Mouse (Mus musculus): ENCODE measurements around the gene Lep.

Lep gene

GRCm38 (mm10) chr6:29059846-29060685, at the start of gene Lep:
Gene Lep (plus strand): TSS chr6:29060220.
- no peak for DNase-seq (ENCODE audit: low spot score)

DNA sequence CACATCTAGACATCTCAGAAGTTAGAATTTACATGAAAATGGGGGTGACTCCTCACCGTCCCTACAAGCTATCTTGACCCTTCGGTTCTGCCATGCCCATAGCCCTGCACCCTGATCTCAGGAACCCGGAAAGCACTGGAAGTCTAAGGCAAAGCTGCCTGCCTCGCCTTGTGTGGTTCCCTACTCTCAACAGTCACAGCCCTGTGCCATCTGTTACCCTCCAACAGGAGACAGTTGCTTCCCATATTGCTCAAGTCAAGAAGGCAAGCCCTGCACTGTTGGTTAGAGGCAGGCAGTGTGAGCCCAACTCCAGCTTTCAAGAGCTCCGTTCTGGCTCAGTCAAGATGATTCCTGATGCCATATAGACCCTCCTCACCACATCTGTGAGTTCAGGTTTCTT, 48.4 kb upstream of the Lep start:
- no peak for DNase-seq (ENCODE audit: low spot score)

- no peak for DNase-seq (ENCODE audit: low spot score)
These were observed 46.8 kb upstream of the Lep start for GRCm38 (mm10) chr6:29013216-29013615.

DNA sequence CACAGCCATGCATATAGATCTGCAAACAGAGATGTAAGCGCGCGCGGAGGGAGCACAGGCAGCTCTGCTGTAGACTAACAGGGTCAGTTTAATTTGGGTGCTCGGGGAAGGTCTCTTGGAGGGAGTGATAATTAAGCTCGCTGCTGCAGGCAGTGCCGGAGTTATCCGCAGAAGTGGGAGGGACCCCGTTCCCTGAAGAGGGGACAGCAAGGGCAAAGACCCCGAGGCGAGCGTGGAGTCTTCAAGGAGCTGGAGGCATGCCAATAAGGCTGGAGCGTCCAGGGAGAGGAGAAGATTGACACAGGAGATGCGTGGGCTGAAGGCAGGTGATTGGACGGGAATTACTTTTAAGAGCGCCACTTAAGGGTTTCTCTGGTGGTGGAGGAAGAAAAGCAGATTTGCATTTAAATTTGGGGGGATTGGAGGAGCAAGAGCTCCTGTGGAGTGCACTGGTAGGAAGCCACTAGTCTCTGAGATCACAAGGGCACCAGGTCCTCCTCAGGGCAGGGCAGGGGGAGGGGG, 43.1 kb upstream of the Lep start:
- DNase-seq (ENCODE audit: low spot score) = no peak

GRCm38 (mm10) chr6:29019756-29020720, 40.0 kb upstream of the Lep start:
- no peak for DNase-seq (ENCODE audit: low spot score)

- no peak for DNase-seq (ENCODE audit: low spot score)
These were observed 39.1 kb upstream of the Lep start for GRCm38 (mm10) chr6:29020937-29021336.

GRCm38 (mm10) chr6:29021501-29021900, 38.5 kb upstream of the Lep start:
- DNase-seq (ENCODE audit: low spot score) = no peak

GRCm38 (mm10) chr6:29022115-29022514, 37.9 kb upstream of the Lep start:
- DNase-seq (ENCODE audit: low spot score) = no peak

DNA sequence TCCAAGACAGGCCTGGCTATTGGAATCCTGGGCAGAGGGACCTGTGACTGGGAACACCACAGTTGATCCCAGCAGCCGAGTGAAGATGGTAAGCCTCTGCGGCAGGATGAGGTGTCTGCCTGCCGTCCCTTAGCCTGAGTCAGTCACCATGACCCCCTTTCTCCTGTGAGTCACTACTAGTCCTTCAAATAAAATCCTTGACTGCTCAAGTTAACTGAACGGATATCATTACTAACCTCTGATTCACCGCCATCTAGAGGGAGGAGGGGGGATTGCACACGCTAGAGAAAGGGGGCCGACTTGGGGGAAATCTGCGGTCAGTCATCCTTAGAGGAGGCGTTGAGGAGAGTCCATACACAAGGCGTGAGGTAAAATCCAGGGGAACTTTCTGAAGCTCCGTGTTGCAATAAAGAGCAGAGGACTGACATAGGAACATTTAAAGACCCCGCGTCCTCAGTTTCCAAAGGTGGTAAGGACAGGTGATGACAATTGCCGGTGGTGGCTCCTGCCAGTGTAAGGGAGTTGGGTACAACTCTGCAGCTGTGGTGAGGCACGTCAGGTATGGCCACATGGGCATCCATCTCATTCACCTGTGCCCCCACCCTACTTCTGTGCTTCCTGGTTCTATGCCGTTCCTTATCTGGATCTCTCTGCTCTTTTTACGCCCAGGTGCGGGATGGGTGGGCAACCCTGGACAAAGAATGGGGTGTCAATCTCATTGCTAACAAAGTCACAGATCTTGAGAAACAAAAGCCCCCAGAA, 36.6 kb upstream of the Lep start:
- DNase-seq (ENCODE audit: low spot score) = peak; percentile 43

DNA sequence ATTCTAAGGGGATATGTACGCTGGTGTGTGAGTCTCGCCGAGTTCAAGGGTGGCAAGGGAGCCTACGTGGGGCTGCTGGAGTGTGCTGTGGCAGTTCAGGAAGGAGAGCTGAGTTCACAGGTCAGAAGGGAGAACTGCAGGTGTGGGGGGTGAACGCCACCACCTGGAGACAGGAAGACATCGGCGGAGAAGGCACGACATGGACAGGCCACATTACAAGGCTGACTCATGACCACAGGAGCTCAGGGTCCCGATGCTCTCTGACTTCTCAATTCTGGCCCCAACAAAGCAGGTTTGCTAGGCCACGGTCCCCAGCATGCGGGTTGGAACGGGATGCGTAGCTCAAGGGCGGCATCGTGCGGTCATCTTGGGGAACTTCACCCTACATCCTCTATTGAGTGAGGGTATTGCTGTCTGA, 36.0 kb upstream of the Lep start:
- peak; percentile 63 for DNase-seq (ENCODE audit: low spot score)

DNA sequence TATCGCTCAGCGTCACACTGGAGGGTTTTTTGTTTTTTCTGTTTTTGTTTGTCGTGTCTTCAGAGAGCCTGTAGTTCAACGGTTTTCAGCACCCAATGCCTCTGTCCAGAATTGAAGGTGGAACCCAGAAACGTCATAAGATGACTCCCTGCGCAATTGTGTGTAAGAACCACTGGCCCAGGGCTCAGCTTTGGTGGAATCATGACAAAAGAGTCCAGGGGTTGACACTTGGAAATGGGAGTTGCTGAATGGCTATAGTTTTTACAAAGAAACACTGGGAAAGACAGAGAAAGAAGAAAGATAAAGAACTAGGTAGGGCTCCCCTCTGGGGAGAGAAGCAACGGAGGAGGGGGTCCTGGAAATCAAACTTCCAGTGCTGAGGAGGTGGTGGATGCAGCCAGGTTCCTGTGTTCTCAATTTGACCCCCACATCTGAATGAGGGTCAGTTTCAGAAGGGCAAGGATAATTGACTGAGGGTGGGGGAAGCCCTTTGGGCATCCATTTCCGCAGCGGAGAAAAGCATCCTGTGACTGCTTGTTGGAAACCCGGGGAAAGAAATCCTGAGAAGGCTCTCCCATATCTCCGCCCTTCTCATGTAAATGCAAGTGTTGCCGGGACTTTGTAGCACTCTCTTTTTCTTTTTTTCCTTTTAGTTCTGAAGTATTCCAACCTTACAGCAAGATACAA, 34.1 kb upstream of the Lep start:
- no peak for DNase-seq (ENCODE audit: low spot score)

GRCm38 (mm10) chr6:29026766-29027165, 33.3 kb upstream of the Lep start:
- DNase-seq (ENCODE audit: low spot score) = no peak

DNA sequence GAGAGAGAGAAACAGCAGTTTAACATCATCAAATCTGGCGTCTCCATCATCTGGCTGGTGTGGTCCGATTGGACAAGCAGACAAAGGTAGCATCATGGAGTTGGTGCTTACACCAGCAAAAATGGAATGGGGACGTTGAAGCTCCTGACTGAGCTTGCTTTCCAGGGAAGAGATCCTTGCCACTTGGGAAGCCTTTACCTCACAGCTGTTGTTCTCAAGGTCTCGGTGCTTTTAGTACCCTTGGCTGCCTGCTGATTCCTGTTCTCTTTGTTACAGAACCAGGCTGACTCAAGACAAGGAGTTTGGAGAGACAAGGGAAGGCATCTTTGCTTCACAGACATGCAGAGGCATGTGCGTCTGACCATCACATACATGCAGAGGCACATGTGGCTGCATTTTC, 31.9 kb upstream of the Lep start:
- DNase-seq (ENCODE audit: low spot score) = no peak

DNA sequence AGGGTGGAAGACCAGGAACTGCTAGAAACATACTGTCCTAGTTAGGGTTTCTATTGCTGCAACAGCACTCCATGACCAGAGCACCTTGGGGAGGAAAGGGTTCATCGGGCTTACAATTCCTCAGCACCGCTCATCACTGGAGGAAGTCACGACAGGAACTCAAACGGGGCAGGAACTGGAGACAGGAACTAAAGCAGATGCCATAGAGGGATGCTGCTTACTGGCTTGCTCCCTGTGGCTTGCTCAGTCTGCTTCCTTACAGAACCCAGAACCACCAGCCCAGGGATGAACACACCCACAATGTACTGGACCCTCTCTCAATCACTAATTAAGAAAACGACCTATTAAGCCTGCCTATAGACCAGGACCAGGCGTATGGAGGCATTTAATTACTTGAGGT, 30.5 kb upstream of the Lep start:
- no peak for DNase-seq (ENCODE audit: low spot score)

GRCm38 (mm10) chr6:29031216-29031615, 28.8 kb upstream of the Lep start:
- peak; percentile 58 for DNase-seq (ENCODE audit: low spot score)

DNA sequence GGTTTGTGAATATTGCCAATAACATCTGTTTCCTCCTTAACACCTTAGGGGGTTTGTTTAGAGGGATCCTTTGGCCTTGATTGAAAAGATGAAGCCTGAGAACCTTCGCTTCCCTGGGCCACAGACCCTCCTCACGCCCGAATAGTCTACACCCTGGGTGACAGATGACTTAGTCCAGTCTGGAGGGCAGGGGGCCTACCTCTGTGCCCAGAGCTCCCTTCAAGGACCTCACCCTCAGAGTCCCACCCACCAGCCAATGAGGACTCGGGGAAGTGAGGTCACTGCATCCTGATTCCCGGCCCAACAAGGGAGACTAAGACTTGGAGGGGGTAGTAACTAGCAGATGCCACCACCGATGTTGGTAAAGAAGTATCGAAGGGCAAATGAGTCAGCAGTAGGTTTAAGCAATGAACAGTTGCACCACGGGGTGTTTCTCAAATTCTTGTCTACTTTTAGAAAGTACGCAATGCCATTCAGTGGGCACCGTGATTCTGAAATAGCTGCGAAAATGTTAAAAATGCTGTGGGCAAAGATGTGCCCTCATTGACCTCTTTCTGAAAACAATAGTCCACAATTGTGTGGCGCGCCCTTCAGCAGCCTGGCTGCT, 28.2 kb upstream of the Lep start:
- DNase-seq (ENCODE audit: low spot score) = no peak

DNA sequence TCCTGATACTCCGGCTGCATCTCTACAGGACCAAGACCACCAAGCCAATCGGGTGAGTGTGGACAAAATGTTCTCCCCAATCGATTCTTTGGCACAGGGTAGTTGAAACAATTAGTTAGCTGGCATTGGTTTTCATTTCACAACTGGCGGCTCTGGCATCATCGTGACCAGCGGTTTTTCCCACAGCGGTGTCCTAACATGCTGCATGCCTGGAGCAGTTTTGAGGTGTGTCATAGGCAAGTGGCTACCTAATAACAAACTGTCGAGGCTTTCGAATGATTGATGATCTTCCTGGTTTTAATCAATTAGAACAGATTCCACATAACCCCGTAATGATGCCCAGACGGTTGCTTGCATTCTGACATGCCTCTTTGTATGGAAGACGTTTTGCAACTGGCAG, 27.6 kb upstream of the Lep start:
- no peak for DNase-seq (ENCODE audit: low spot score)

GRCm38 (mm10) chr6:29033981-29034646, 25.9 kb upstream of the Lep start:
- DNase-seq (ENCODE audit: low spot score) = no peak

DNA sequence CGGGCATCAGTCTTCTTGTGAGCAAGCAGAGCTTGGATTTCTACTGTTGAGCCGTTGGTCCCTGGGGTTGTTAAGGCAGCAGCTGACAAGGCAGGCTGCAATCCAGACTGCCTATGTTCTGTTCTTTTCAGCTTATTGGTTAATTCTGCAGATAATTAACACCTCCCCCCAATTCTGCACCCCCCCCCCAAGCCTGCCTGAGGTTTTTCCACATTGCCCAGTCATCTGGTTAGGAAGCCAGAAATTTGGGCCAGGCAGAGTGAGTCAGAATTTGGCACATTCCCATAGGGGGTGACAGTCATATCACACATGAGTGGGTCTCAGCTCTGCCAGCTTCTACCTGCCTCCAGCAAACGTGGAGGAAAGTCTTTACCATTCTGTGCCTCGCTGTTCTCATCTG, 23.3 kb upstream of the Lep start:
- no peak for DNase-seq (ENCODE audit: low spot score)

DNA sequence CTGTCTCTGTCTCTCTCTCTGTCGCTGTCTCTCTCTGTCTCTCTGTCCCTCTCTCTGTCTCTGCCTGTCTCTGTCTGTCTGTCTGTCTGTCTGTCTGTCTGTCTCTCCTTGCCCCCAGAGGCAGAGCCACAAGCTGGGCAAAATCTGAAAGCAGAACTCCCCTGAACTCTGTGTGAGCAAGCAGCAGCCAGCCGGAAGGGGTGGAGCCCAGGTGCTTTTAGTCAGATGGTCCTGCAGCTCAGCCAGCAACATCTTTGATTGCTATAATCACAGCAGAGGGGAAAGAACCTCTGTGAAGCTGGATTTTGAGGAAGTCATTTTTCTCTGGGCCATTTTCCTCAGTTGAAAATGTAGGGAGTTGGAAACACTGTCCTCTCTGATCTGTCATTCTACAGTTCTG, 19.8 kb upstream of the Lep start:
- no peak for DNase-seq (ENCODE audit: low spot score)

Data from urinary bladder, postnatal 14 days (tissue).